Mouse (Mus musculus): ENCODE data around the gene Rev3l. TPM values are rescaled to one million over a fixed set of nuclear protein-coding genes. Genes with fewer than 3 reads are reported as not detected.

Gene Rev3l
- total and polyA plus RNA-seq, 3 experiments: 5.9 to 12.9 (median 9.5) TPM

DNA sequence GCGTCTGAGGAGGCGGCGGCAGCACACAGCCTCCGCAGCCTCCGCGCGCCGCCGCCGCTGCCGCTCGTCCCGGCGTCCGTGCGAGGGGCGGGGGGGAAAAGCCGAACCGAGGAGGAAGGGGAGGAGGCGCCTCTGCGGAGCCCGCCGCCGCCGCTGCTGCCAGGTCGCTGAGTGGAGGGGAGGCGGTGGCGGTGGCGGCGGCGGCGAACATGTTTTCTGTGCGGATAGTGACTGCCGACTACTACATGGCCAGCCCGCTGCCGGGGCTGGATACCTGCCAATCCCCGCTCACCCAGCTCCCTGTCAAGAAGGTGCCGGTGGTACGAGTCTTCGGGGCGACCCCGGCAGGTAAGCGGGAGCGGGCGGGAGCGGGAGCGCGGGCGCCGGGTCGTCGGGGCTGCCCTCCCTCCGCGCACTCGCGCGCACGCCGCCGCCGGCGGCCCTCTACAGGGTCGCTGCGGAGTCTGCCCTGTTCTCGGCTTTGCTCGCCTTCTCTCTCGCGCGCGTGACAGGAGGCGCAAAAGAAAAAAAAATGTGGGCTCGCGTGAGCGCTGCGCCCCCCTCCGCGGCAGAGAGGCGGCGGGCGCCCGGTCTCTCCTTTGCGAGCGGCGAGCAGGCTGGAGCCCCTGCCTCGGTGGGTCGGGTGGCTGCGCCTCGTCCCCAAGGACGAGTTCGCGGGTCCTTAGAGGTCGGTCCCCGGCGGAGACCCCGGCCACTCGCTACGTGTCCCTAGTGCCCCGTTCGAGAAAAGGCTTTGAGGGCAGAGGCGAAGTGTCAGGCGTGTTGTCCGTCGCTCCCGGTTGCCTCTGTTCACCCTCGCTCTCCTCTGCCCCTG is 565 bp downstream of the Rev3l start:
- peaks cover 5% of the 10 kb centered on the region for H3K36me3 ChIP-seq (ENCODE audit: control insufficient read depth, insufficient read depth, low read length)
- DNase-seq: peak; percentile 87 to 89
- H3K4me1 ChIP-seq (ENCODE audit: control insufficient read depth, insufficient read depth, low read length): peaks cover 2% of the 10 kb centered on the region
- intact Hi-C loops (cut with DNase I): loop anchor here (2.0 to 5.0 kb wide), 4 partner anchors 75 to 562 kb away; no protein-coding TSS in a partner anchor
- 1% methylated on average over 96 of the region's 105 CpGs for WGBS
- H3K79me2 ChIP-seq (replicated peaks; ENCODE audit: control insufficient read depth, insufficient read depth, low read length): peaks cover 3% of the 10 kb centered on the region; the same call in 1 of the 2 replicates
- TF ChIP-seq POLR2A (IDR thresholded peaks at IDR 0.05; ENCODE audit: insufficient read depth, low read depth, low read length) (peak; percentile 54; the same call in 1 of the 2 replicates), EP300 (IDR thresholded peaks at IDR 0.05; ENCODE audit: insufficient read depth, low read depth, low read length) (no peak), CTCF (IDR thresholded peaks at IDR 0.05) (peak; percentile 65)
- H3K27ac ChIP-seq: peak overlapping the region; percentile 97
- H3K27me3 ChIP-seq (ENCODE audit: control insufficient read depth, insufficient read depth, low read length): no peaks in the 10 kb centered on the region
- H3K9ac ChIP-seq (ENCODE audit: low read depth, low read length): peak overlapping the region; percentile 99
- peak overlapping the region; percentile 76 for H3K4me3 ChIP-seq

GRCm38 (mm10) chr10:39733101-39733399 is 1.1 kb downstream of the Rev3l start:
- peaks cover 3% of the 10 kb centered on the region; the same call in 1 of the 2 replicates for H3K79me2 ChIP-seq (replicated peaks; ENCODE audit: control insufficient read depth, insufficient read depth, low read length)
- TF ChIP-seq POLR2A (IDR thresholded peaks at IDR 0.05; ENCODE audit: insufficient read depth, low read depth, low read length) (no peak), CTCF (IDR thresholded peaks at IDR 0.05) (no peak), EP300 (IDR thresholded peaks at IDR 0.05; ENCODE audit: insufficient read depth, low read depth, low read length) (0 out of 2 replicates have a peak, but pooled peaks have one; percentile 13)
- under 1% methylated on average over 9 of the region's 9 CpGs for WGBS
- H3K4me3 ChIP-seq: peak overlapping the region; percentile 76
- H3K4me1 ChIP-seq (ENCODE audit: control insufficient read depth, insufficient read depth, low read length): peaks cover 2% of the 10 kb centered on the region
- no peaks in the 10 kb centered on the region for H3K27me3 ChIP-seq (ENCODE audit: control insufficient read depth, insufficient read depth, low read length)
- DNase-seq: no peak
- peaks cover 5% of the 10 kb centered on the region for H3K36me3 ChIP-seq (ENCODE audit: control insufficient read depth, insufficient read depth, low read length)
- peak overlapping the region; percentile 99 for H3K9ac ChIP-seq (ENCODE audit: low read depth, low read length)
- H3K27ac ChIP-seq: peak overlapping the region; percentile 97
- intact Hi-C loops (cut with DNase I): loop anchor here (2.0 to 5.0 kb wide), 4 partner anchors 76 to 562 kb away; no protein-coding TSS in a partner anchor

- intact Hi-C loops (cut with DNase I): loop anchor here (2.0 to 5.0 kb wide), 4 partner anchors 76 to 563 kb away; no protein-coding TSS in a partner anchor
- H3K4me3 ChIP-seq: peak overlapping the region; percentile 76
- peaks cover 3% of the 10 kb centered on the region; the same call in 1 of the 2 replicates for H3K79me2 ChIP-seq (replicated peaks; ENCODE audit: control insufficient read depth, insufficient read depth, low read length)
- H3K27ac ChIP-seq: no peak overlapping the region
- H3K9ac ChIP-seq (ENCODE audit: low read depth, low read length): peak overlapping the region; percentile 30; the same call in 1 of the 2 replicates
- no peaks in the 10 kb centered on the region for H3K27me3 ChIP-seq (ENCODE audit: control insufficient read depth, insufficient read depth, low read length)
- H3K36me3 ChIP-seq (ENCODE audit: control insufficient read depth, insufficient read depth, low read length): peaks cover 5% of the 10 kb centered on the region
- WGBS: 34% methylated on average over 10 of the region's 10 CpGs
- H3K4me1 ChIP-seq (ENCODE audit: control insufficient read depth, insufficient read depth, low read length): peaks cover 2% of the 10 kb centered on the region
- DNase-seq: no peak
- TF ChIP-seq CTCF (IDR thresholded peaks at IDR 0.05): no peak
- no peak for TF ChIP-seq EP300 (IDR thresholded peaks at IDR 0.05; ENCODE audit: insufficient read depth, low read depth, low read length)
- no peak for TF ChIP-seq POLR2A (IDR thresholded peaks at IDR 0.05; ENCODE audit: insufficient read depth, low read depth, low read length)
These were observed 1.6 kb downstream of the Rev3l start for GRCm38 (mm10) chr10:39733421-39733930.

- peaks cover 5% of the 10 kb centered on the region; the same call in 1 of the 2 replicates for H3K79me2 ChIP-seq (replicated peaks; ENCODE audit: control insufficient read depth, insufficient read depth, low read length)
- no peak for DNase-seq
- peaks cover 5% of the 10 kb centered on the region for H3K36me3 ChIP-seq (ENCODE audit: control insufficient read depth, insufficient read depth, low read length)
- no peak overlapping the region for H3K9ac ChIP-seq (ENCODE audit: low read depth, low read length)
- no peak for TF ChIP-seq POLR2A (IDR thresholded peaks at IDR 0.05; ENCODE audit: insufficient read depth, low read depth, low read length)
- TF ChIP-seq CTCF (IDR thresholded peaks at IDR 0.05): no peak
- TF ChIP-seq EP300 (IDR thresholded peaks at IDR 0.05; ENCODE audit: insufficient read depth, low read depth, low read length): no peak
- no peak overlapping the region for H3K4me3 ChIP-seq
- H3K27me3 ChIP-seq (ENCODE audit: control insufficient read depth, insufficient read depth, low read length): no peaks in the 10 kb centered on the region
- WGBS: 83% methylated on average over 4 of the region's 4 CpGs
- intact Hi-C loops (cut with DNase I): no loop called here
- H3K4me1 ChIP-seq (ENCODE audit: control insufficient read depth, insufficient read depth, low read length): peaks cover 2% of the 10 kb centered on the region
- H3K27ac ChIP-seq: no peak overlapping the region
These were observed 4.3 kb downstream of the Rev3l start for GRCm38 (mm10) chr10:39736187-39736586.

- Histone ChIP-seq H3K9ac (ENCODE audit: low read depth, low read length) (no peak overlapping the region), H3K4me3 (no peak overlapping the region), H3K4me1 (ENCODE audit: control insufficient read depth, insufficient read depth, low read length) (no peaks in the 10 kb centered on the region; the same call in 1 of the 2 replicates), H3K36me3 (ENCODE audit: control insufficient read depth, insufficient read depth, low read length) (no peaks in the 10 kb centered on the region), H3K27me3 (ENCODE audit: control insufficient read depth, insufficient read depth, low read length) (no peaks in the 10 kb centered on the region), H3K27ac (no peak overlapping the region), H3K79me2 (replicated peaks; ENCODE audit: control insufficient read depth, insufficient read depth, low read length) (0 out of 2 replicates have a peak, but pooled peaks cover 2% of the 10 kb centered on the region)
- intact Hi-C loops (cut with DNase I): no loop called here
- DNase-seq: no peak
- TF ChIP-seq POLR2A (IDR thresholded peaks at IDR 0.05; ENCODE audit: insufficient read depth, low read depth, low read length) (no peak), EP300 (IDR thresholded peaks at IDR 0.05; ENCODE audit: insufficient read depth, low read depth, low read length) (no peak), CTCF (IDR thresholded peaks at IDR 0.05) (no peak)
- WGBS: 73% methylated on average over 4 of the region's 4 CpGs
These were observed 10.1 kb downstream of the Rev3l start for GRCm38 (mm10) chr10:39742057-39742456.
